Mouse (Mus musculus): ENCODE measurements at regions not wholly inside any gene's neighbourhood (a gene's known extent, or its start where the extent isn't known, plus 50 kb on each side); places are given as distances from the start of the nearest gene placed in this dataset.

DNA sequence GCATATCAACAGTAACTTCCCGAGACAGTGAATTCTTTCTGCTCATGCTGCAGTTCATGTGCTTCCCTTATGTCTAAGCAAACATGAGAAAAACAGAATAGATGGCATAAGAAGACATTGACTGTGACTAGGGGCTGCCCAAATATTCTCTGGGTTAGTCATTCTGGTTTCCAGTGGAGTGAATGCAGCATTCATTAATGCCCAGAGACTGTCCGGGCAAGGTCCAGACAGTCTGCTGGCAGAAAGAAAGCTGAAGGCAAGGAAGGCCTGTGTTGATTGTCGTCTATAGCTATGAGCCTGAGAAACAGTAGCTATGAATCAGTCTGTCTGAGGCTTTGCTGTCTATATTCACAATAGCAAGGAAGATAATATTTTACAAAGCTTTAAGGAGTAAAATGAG is 537.9 kb upstream of the Jag1 start:
- no peak overlapping the region for H3K27ac ChIP-seq
- no peaks in the 10 kb centered on the region for H3K27me3 ChIP-seq (ENCODE audit: poor library complexity, severe bottlenecking)
- H3K4me3 ChIP-seq, result no peak overlapping the region
- H3K36me3 ChIP-seq (replicated peaks), result no peaks in the 10 kb centered on the region
- DNase-seq (ENCODE audit: extremely low spot score, low spot score), result no peak
- 91% methylated on average over 3 of the region's 3 CpGs for WGBS
- H3K4me1 ChIP-seq, result peaks cover 7% of the 10 kb centered on the region
- no peaks in the 10 kb centered on the region for H3K9me3 ChIP-seq

DNA sequence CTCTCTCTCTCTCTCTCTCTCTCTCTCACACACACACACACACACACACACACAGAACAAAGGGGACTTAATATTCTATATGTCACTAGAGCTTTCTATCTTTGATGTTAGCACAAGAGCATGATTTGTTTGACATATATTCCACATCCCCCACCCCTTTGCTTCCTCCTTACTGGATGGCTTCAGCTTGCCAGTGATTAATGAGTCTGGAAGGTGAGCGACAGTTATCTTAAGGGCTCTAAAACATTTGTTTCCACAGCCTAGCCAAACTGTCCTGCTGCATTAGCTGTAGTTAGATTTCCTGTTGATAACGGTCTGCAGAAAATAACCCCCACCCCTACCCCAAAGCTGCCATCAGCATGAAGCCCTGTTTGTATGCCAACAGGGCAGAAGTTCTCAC is 527.7 kb upstream of the Jag1 start:
- H3K27ac ChIP-seq, result no peak overlapping the region
- no peaks in the 10 kb centered on the region for H3K9me3 ChIP-seq
- no peaks in the 10 kb centered on the region for H3K4me1 ChIP-seq
- no peak overlapping the region for H3K4me3 ChIP-seq
- 84% methylated on average over 2 of the region's 2 CpGs for WGBS
- no peaks in the 10 kb centered on the region for H3K27me3 ChIP-seq (ENCODE audit: poor library complexity, severe bottlenecking)
- H3K36me3 ChIP-seq (replicated peaks), result no peaks in the 10 kb centered on the region
- no peak for DNase-seq (ENCODE audit: extremely low spot score, low spot score)

DNA sequence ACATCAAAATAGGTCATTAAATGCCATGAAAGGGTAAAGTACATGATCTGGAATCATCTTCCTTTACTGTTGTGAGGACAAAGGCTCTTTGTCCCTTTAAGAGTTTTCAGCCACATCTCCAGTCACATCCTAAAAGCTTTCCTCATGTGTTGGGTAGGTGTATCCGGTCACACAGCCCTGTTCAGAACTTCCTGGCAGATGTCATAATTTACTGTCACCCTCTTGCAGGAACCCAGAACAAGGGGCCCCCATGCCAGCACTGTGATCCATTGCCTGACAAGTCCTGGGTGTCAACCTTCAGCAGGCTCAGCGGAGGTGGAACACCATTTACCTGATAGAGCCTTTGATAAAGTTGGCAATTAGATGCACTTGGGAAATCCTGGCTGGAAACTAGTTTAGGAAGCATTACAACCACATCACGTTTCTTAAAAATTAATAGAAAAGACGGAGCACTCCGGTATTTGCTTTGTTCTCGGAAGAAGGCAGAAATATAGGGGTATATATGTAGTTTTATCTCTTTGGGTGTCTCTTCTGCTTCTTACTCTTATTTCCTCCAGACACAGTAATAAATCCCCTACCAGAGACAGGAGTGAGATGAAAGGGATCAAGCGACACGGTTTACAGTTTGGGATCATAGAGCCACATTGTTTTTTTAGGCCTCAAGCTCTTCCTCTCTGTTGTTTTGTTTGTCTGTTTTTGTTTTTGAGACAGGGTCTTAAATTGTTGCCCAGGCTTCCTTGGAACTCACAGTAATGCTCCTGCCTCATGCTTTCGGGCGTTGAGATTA is 527.0 kb upstream of the Jag1 start:
- DNase-seq (ENCODE audit: extremely low spot score, low spot score), result no peak
- H3K27me3 ChIP-seq (ENCODE audit: poor library complexity, severe bottlenecking), result no peaks in the 10 kb centered on the region
- H3K9me3 ChIP-seq, result no peaks in the 10 kb centered on the region
- no peaks in the 10 kb centered on the region for H3K4me1 ChIP-seq
- no peak overlapping the region for H3K27ac ChIP-seq
- 83% methylated on average over 10 of the region's 10 CpGs for WGBS
- H3K36me3 ChIP-seq (replicated peaks), result no peaks in the 10 kb centered on the region
- no peak overlapping the region for H3K4me3 ChIP-seq

DNA sequence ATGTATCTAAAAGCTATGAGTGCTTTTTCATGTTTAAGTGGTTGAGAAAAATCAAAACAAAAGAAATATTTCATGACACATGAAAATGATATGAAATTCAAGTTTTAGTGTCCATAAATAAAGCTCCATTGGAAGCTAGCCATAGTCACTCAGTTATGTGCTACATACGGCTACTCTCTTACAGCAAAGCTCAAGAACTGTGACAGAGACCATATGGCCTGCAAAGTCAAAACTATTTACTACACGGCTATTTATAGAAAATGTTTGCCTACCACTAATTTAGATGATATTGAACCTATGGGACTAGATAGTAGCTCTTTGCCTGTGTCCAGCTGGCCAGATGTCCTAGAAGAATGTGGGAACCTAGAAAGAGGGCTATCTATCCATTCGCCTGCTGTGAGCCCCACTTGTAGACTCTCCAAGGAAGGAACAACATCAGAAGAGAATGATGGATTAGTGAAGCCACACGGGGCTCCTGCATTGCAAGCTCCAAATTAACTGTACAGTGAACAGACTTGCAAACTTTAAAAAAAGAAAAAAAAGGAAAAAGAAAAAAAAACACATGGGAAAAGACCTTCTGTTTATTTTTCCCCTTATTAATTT is 518.7 kb upstream of the Jag1 start:
- H3K27me3 ChIP-seq (ENCODE audit: poor library complexity, severe bottlenecking), result no peaks in the 10 kb centered on the region
- no peak overlapping the region for H3K27ac ChIP-seq
- H3K4me3 ChIP-seq, result no peak overlapping the region
- 0 out of 2 replicates have a peak, but pooled peaks cover 6% of the 10 kb centered on the region for H3K4me1 ChIP-seq
- H3K9me3 ChIP-seq, result no peaks in the 10 kb centered on the region
- DNase-seq (ENCODE audit: extremely low spot score, low spot score), result no peak
- WGBS, result 80% methylated on average over 4 of the region's 4 CpGs
- H3K36me3 ChIP-seq (replicated peaks), result no peaks in the 10 kb centered on the region

DNA sequence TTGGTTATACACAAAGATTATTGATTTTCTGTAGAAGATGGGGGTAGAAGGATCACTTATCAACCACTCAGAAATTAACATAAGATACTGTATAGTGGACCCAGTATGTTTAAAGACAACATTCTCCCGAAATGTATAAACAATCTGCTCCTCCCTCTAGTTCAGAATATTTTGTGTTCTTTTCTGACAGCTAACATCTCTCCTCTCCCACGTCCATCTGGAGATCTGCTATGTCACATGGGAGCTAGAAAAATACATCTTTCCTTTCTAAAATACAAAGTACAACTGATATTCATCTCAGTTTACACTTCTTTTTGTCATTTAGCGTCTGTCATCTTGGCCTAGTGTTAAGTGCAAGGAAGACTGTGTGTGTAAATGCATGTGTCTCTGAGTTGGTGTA is 500.2 kb upstream of the Jag1 start:
- Histone ChIP-seq H3K4me1 (no peaks in the 10 kb centered on the region), H3K27ac (no peak overlapping the region), H3K9me3 (no peaks in the 10 kb centered on the region), H3K27me3 (ENCODE audit: poor library complexity, severe bottlenecking) (no peaks in the 10 kb centered on the region), H3K4me3 (no peak overlapping the region), H3K36me3 (replicated peaks) (no peaks in the 10 kb centered on the region)
- no peak for DNase-seq (ENCODE audit: extremely low spot score, low spot score)
- 87% methylated on average over 3 of the region's 3 CpGs for WGBS

DNA sequence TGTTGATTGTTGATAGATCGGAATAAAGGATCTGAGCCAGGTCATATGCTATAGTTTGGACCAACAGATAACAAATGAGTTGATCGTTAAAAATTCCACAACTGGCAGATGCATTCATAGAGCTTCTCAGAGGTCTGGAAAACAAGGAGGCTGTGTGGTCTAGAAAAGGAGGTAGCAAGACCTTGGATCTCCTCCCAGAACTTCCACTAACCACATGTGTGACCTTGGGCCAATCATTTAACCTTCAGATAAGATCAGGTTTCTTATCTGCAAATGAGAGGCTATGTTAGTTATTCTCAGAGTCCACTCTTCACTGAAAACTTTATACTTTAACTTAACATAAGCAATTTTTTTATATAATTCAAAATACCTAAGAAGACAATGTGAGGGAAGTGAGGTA is 497.3 kb upstream of the Jag1 start:
- H3K9me3 ChIP-seq, result no peaks in the 10 kb centered on the region
- DNase-seq (ENCODE audit: extremely low spot score, low spot score), result no peak
- H3K36me3 ChIP-seq (replicated peaks), result no peaks in the 10 kb centered on the region
- no peaks in the 10 kb centered on the region for H3K27me3 ChIP-seq (ENCODE audit: poor library complexity, severe bottlenecking)
- 92% methylated on average over 2 of the region's 2 CpGs for WGBS
- H3K27ac ChIP-seq, result no peak overlapping the region
- H3K4me1 ChIP-seq, result no peaks in the 10 kb centered on the region
- H3K4me3 ChIP-seq, result no peak overlapping the region

DNA sequence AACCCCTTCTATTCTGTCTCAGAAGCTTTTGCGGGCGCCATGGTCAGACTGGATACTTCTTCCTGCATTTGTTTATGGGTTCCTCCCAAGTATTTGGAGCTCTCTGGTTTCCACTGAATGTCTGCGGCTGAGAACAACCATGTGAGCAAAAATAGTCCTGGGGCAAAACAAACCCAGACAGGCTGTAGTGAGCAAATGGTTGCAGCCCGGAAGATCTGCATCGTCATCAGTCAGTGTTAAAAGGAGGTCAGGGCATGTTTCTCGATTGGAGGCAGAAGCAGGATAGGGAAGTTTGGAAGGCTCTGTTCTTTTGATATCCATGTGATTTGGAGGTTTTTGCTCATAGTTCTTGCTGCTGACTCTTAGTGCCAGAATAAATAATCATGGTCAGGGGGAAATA is 492.1 kb upstream of the Jag1 start:
- no peak overlapping the region for H3K4me3 ChIP-seq
- H3K36me3 ChIP-seq (replicated peaks), result no peaks in the 10 kb centered on the region
- DNase-seq (ENCODE audit: extremely low spot score, low spot score), result no peak
- H3K27ac ChIP-seq, result no peak overlapping the region
- H3K27me3 ChIP-seq (ENCODE audit: poor library complexity, severe bottlenecking), result no peaks in the 10 kb centered on the region
- no peaks in the 10 kb centered on the region for H3K4me1 ChIP-seq
- H3K9me3 ChIP-seq, result no peaks in the 10 kb centered on the region
- WGBS, result 77% methylated on average over 6 of the region's 6 CpGs

DNA sequence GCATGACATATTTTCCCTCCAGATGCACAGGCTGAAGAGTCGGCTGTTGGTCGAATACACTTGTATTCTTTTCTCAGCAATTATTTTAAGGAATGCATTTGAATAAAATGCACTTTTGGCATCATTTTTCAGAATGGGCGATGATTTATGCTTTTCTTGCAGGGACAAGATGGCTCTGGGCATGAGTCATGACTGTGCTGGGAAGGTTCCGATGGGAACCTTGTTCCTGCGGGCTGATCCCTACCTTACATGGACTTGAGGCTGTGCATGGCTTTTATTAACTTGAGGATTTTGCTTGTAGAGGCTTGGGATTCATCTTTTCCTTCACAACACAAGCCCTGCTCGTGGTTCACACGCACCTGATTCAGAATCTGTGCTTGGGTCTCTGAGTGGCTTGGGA is 481.7 kb upstream of the Jag1 start:
- 93% methylated on average over 7 of the region's 7 CpGs for WGBS
- no peak overlapping the region for H3K4me3 ChIP-seq
- no peak for DNase-seq (ENCODE audit: extremely low spot score, low spot score)
- no peak overlapping the region for H3K27ac ChIP-seq
- no peaks in the 10 kb centered on the region for H3K4me1 ChIP-seq
- H3K9me3 ChIP-seq, result no peaks in the 10 kb centered on the region
- no peaks in the 10 kb centered on the region for H3K36me3 ChIP-seq (replicated peaks)
- H3K27me3 ChIP-seq (ENCODE audit: poor library complexity, severe bottlenecking), result no peaks in the 10 kb centered on the region

DNA sequence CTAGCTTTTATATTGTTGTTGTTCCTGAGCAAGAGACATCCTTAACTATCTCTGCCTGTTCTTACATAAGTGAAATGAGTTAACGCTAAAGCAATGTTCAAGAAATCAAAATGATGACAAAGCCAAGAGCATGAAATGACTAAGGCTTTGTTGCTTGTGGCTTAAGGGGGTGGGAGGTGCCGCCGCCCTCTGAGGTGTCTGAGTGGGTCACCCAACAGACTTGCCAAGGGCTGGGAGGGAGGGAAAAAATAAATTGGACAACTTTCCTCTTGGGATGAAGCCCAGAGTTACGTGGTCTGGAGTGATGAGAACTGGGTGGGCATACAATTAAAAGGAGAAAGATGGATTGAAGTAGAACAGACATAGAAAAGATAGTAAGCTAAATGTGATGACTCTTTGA is 478.1 kb upstream of the Jag1 start:
- WGBS, result 87% methylated on average over 4 of the region's 4 CpGs
- H3K27ac ChIP-seq, result no peak overlapping the region
- no peak for DNase-seq (ENCODE audit: extremely low spot score, low spot score)
- H3K36me3 ChIP-seq (replicated peaks), result no peaks in the 10 kb centered on the region
- no peak overlapping the region for H3K4me3 ChIP-seq
- H3K9me3 ChIP-seq, result no peaks in the 10 kb centered on the region
- H3K4me1 ChIP-seq, result no peaks in the 10 kb centered on the region
- H3K27me3 ChIP-seq (ENCODE audit: poor library complexity, severe bottlenecking), result no peaks in the 10 kb centered on the region

DNA sequence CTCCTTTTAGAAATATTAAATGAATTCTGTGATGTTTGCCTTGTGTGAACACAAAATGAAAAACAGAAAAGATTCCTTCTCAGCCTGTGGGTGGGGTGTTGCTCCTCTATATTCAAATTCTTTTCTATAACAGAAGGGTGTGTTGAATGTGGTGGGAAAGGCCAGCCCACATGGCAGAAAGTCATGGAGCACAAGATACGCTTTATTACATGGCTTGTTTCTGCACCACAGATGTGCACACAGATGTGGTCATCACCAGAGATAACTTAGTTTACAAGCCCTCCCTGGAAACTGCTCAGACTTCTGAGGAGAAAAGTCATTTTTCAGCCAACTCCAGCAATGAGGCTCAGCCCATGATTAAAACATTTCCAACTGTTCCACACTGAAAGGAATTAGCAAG is 475.1 kb upstream of the Jag1 start:
- Histone ChIP-seq H3K4me3 (no peak overlapping the region), H3K36me3 (replicated peaks) (no peaks in the 10 kb centered on the region), H3K9me3 (no peaks in the 10 kb centered on the region), H3K27ac (no peak overlapping the region), H3K27me3 (ENCODE audit: poor library complexity, severe bottlenecking) (no peaks in the 10 kb centered on the region), H3K4me1 (no peaks in the 10 kb centered on the region)
- 91% methylated on average over 1 of the region's 1 CpGs for WGBS
- no peak for DNase-seq (ENCODE audit: extremely low spot score, low spot score)

DNA sequence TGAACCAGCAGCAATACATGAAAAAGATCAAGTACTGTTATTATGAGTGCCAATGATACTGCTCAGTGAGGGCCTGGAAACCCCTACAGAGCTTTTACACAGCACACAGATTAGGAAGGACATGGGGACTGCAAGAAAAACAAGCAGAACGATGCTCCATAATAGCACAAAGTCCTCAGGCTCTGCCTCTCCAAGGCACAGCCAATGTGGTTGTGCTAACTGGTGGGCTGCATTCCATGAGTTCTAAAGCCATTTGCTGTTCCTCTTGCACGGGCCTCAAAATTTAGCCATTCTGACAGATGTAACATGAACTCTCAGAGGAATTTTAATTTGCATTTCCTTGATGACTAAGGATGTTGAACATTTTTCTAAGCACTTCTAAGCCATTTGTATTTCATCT is 465.0 kb upstream of the Jag1 start:
- H3K27ac ChIP-seq, result no peak overlapping the region
- no peaks in the 10 kb centered on the region for H3K27me3 ChIP-seq (ENCODE audit: poor library complexity, severe bottlenecking)
- 49% methylated on average over 2 of the region's 2 CpGs for WGBS
- no peak overlapping the region for H3K4me3 ChIP-seq
- H3K4me1 ChIP-seq, result peaks cover 5% of the 10 kb centered on the region; the same call in 1 of the 2 replicates
- no peaks in the 10 kb centered on the region for H3K9me3 ChIP-seq
- DNase-seq (ENCODE audit: extremely low spot score, low spot score), result no peak
- no peaks in the 10 kb centered on the region for H3K36me3 ChIP-seq (replicated peaks)

DNA sequence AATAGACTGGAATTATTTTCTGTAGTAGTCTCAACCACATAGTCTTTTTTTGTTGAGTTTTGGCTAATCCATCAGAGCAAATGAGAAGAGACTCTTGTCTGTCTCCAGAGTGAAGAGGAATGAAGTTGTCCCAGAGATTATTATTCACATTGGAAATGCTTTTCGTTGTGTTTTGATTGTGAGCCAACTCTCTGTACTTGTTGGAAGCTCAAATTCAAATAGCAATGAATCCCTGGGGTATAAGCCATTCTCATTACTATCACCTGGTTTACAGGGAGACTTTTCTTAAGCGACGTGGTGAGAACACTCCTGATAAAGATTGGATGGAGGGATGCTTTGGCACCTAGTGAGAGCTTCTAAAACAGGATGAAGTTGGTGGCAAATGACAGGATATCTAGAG is 459.3 kb upstream of the Jag1 start:
- no peak overlapping the region for H3K27ac ChIP-seq
- H3K4me1 ChIP-seq, result no peaks in the 10 kb centered on the region
- H3K36me3 ChIP-seq (replicated peaks), result no peaks in the 10 kb centered on the region
- 83% methylated on average over 3 of the region's 3 CpGs for WGBS
- H3K27me3 ChIP-seq (ENCODE audit: poor library complexity, severe bottlenecking), result no peaks in the 10 kb centered on the region
- H3K9me3 ChIP-seq, result no peaks in the 10 kb centered on the region
- no peak for DNase-seq (ENCODE audit: extremely low spot score, low spot score)
- H3K4me3 ChIP-seq, result no peak overlapping the region

DNA sequence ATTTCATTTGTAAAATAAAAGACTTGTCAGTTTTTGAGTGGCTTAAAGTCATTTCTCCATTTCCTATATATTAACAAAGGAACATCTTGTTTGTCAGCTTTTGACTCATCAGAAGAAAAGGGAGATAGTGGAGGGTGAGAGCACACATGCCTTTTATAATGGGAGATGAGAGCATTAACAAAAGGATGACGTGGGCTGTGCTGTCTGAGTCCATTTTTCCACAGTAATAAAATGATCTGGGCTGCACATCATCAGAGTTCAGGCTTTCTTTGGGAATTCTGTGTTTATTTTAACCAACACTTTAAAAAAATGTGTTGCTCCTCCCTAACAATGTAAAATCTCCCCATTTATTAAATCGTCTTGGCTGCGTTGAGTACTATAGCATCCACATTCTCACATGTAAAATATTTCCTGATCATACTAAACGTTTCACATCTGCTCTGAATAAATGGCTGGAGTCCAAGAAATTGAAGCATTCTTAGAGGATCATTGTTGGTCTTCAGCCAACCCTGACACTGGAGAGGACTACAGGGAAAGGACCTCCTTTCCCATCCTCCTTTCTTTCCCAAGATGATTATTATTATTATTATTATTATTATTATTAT is 458.5 kb upstream of the Jag1 start:
- no peak for DNase-seq (ENCODE audit: extremely low spot score, low spot score)
- no peaks in the 10 kb centered on the region for H3K27me3 ChIP-seq (ENCODE audit: poor library complexity, severe bottlenecking)
- H3K27ac ChIP-seq, result no peak overlapping the region
- WGBS, result 84% methylated on average over 4 of the region's 4 CpGs
- H3K9me3 ChIP-seq, result no peaks in the 10 kb centered on the region
- H3K4me3 ChIP-seq, result no peak overlapping the region
- H3K4me1 ChIP-seq, result no peaks in the 10 kb centered on the region
- H3K36me3 ChIP-seq (replicated peaks), result no peaks in the 10 kb centered on the region
